Mouse (Mus musculus): ENCODE results near the gene Tnrc6b.

DNA sequence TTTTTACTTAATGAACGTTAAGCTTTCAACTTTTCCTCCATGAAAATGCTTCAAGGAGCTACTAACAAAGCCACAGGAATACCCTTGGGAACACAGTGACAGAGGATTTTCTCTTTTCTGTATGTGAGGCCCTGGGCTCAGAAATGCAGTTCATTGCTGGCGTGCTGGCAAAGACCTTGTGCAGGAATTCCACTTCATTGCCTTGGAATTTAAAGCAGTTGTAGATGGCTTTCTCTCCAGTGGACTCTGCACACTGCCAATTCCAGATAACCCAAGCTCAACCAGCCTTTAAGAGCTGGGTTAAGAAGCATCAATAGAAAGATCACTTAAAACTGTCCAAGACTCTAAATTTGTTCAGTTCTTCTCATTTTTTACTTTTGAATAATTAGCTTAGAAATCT is 204.7 kb downstream of the Tnrc6b start:
- TF ChIP-seq CTCF (IDR thresholded peaks at IDR 0.05; ENCODE audit: extremely low read depth, insufficient read length, insufficient replicate concordance, low read depth, low read length) (no peak), POLR2A (IDR thresholded peaks at IDR 0.05; ENCODE audit: low read depth, low read length) (no peak)
